Mouse (Mus musculus) lung, postnatal 0 days (tissue): ENCODE measurements around the gene Elmo1. TPM values are rescaled to one million over a fixed set of nuclear protein-coding genes. Genes with fewer than 3 reads are reported as not detected.

Experiments used
- ATAC-seq: fragments of 200-750 bp; cut with Nextera tagmentation; 2 replicates; pipeline ENCODE4 v1.8.0; 2017; ENCODE audit warnings: moderate library complexity
- DNase-seq: peaks from one replicate; pipeline ENCODE4 v3.0.0-alpha.2; 2016; ENCODE audit warnings: low spot score
- H3K27ac ChIP-seq: fragments of 300-500 bp; sonication (generic); 2 replicates; pipeline ENCODE4 v1.5.1; 2014; ENCODE audit warnings: antibody characterized with exemption, mild to moderate bottlenecking, low read length, mixed read lengths
- H3K27me3 ChIP-seq: fragments of 300-500 bp; sonication (generic); replicated peaks from 2 replicates; pipeline ENCODE4 v1.6.1; 2014; ENCODE audit warnings: low read length, mixed read lengths; ENCODE audit not compliant: insufficient read depth
- H3K36me3 ChIP-seq: fragments of 300-500 bp; sonication (generic); 2 replicates; pipeline ENCODE4 v1.6.1; 2014; ENCODE audit warnings: low read length, mixed read lengths; ENCODE audit not compliant: insufficient read depth
- H3K4me1 ChIP-seq: fragments of 300-500 bp; sonication (generic); 2 replicates; pipeline ENCODE4 v1.6.1; 2014; ENCODE audit warnings: antibody characterized with exemption, low read depth, low read length, mixed read lengths; ENCODE audit not compliant: insufficient read depth
- H3K4me2 ChIP-seq: fragments of 300-500 bp; sonication (generic); replicated peaks from 2 replicates; pipeline ENCODE4 v1.6.1; 2014; ENCODE audit warnings: low read depth, mild to moderate bottlenecking, low read length, moderate library complexity, mixed read lengths
- H3K4me3 ChIP-seq: fragments of 300-500 bp; sonication (generic); 2 replicates; pipeline ENCODE4 v1.5.1; 2014; ENCODE audit warnings: low read depth, low read length
- H3K9ac ChIP-seq: fragments of 300-500 bp; sonication (generic); replicated peaks from 2 replicates; pipeline ENCODE4 v1.6.1; 2014; ENCODE audit warnings: low read depth, mild to moderate bottlenecking
- H3K9me3 ChIP-seq: fragments of 300-500 bp; sonication (generic); 2 replicates; pipeline ENCODE4 v1.6.1; 2016; ENCODE audit warnings: low read length, mixed read lengths
- CTCF ChIP-seq: IDR thresholded peaks from 2 replicates; pipeline ENCODE4 v1.5.1; 2016; ENCODE audit warnings: antibody characterized with exemption, mild to moderate bottlenecking
- EP300 ChIP-seq: IDR thresholded peaks from 2 replicates; pipeline ENCODE4 v1.6.1; 2016; ENCODE audit warnings: antibody characterized with exemption, mild to moderate bottlenecking, control low read depth
- WGBS: fragments of 180-500 bp; shearing (Covaris S2); extraction: QIAGEN DNeasy Blood & Tissue Kit; methylation state at CpG from one replicate; pipeline ENCODE4 v1.1.7; 2014; 5-methylcytosine and 5-hydroxymethylcytosine counted together
- polyA plus RNA-seq: library from polyadenylated mRNA; unstranded; fragments of >200 nt; fragmentation: Nextera tagmentation; extraction: Ambion mirVana; gene quantifications from 2 replicates; pipeline ENCODE4 v1.2.1, GENCODE M21; 2015

Gene Elmo1
- polyA plus RNA-seq, 1 experiment from 2014 or later: 20.8 TPM

DNA sequence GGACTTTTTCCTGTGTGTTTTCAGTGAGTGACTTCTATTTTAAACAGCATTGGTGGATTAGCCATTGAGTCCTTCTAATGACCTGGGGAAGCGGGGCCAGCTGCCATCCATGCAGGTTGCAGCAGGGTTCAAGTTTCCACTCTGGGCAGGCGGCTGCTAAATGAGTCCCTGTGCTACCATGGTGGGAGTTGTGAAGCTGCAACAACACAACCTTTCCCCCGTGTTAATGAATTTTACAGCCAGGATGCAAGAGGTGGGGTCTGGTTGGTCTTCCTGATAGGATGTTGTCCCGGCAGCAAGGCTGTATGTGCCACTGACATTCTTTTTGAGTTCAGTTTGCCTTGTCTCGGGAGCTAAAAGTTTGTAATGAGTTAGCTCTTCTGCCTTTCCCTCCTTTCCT, 147.2 kb downstream of the Elmo1 start:
- no peaks in the 10 kb centered on the region for H3K36me3 ChIP-seq
- no peak overlapping the region for H3K4me2 ChIP-seq
- no peak overlapping the region for H3K9ac ChIP-seq
- no peak for DNase-seq
- TF ChIP-seq EP300 (no peak), CTCF (no peak)
- no peak for ATAC-seq
- H3K27ac ChIP-seq: no peak overlapping the region
- no peak overlapping the region for H3K4me3 ChIP-seq
- H3K9me3 ChIP-seq: no peaks in the 10 kb centered on the region
- H3K4me1 ChIP-seq: peaks cover 7% of the 10 kb centered on the region; the same call in 1 of the 2 replicates
- H3K27me3 ChIP-seq: no peaks in the 10 kb centered on the region
- WGBS: 52% methylated on average over 5 of the region's 5 CpGs

GRCm38 (mm10) chr13:20238146-20238545, 147.8 kb downstream of the Elmo1 start:
- H3K36me3 ChIP-seq: no peaks in the 10 kb centered on the region
- H3K27me3 ChIP-seq: no peaks in the 10 kb centered on the region
- H3K4me1 ChIP-seq: peaks cover 4% of the 10 kb centered on the region; the same call in 1 of the 2 replicates
- H3K4me3 ChIP-seq: no peak overlapping the region
- DNase-seq (no peak), ATAC-seq (peak; percentile 40)
- no peak overlapping the region for H3K27ac ChIP-seq
- WGBS: 45% methylated on average over 3 of the region's 3 CpGs
- H3K9ac ChIP-seq: no peak overlapping the region
- no peak for TF ChIP-seq CTCF
- TF ChIP-seq EP300: no peak
- no peaks in the 10 kb centered on the region for H3K9me3 ChIP-seq
- no peak overlapping the region for H3K4me2 ChIP-seq

DNA sequence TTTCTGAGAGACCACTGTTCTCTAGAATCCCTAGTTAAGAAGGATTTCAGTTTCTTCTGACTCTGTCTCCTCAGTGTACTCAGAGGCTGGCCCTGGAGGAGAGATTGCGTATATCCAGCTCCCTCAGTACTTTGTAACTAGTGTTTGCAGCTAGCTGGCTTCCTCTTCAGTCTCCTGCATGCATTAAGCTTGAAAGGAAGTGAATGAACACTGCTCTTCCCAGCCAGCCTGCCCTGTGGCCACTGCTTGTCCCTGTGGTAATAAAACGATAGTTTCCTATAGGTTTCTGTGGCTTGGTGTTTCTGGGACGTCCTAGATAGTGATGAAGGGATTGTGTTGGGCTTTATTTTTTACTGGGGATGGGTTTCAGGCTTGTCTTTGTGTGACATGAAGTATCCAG, 148.3 kb downstream of the Elmo1 start:
- Histone ChIP-seq H3K27ac (no peak overlapping the region), H3K4me2 (no peak overlapping the region), H3K27me3 (no peaks in the 10 kb centered on the region), H3K9ac (no peak overlapping the region), H3K4me3 (no peak overlapping the region), H3K36me3 (no peaks in the 10 kb centered on the region), H3K4me1 (no peaks in the 10 kb centered on the region), H3K9me3 (no peaks in the 10 kb centered on the region)
- no peak for DNase-seq
- ATAC-seq: no peak
- no peak for TF ChIP-seq EP300
- WGBS: 66% methylated on average over 3 of the region's 3 CpGs

DNA sequence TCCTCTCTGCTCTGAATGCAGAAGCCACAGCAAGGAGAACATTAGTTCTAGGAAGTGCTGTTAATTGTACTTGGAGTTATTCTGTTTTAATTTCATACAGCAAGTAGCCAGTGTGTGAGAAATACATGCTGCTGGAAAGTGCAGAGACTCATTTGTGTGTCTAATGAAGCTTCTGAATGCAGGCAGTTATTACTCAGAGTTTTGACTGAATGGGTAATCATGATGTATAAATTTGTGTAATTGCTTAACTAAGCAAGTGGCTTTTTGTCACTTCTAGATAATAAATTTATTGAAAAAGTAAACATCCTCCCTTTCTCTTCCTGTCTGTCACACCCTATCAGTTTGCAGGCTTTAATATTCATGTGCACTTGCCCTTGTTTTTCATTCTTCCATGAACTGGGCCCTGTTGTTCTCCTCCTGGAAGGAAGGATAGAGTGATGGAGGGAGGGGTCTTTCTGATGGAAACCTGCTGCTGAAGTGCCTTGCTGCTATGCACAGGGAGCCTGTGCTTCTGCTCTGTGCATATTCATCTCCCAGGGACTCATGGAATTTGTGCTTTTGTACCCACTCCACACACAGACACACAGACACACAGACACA, 159.8 kb downstream of the Elmo1 start:
- no peaks in the 10 kb centered on the region; the same call in 1 of the 2 replicates for H3K4me1 ChIP-seq
- no peaks in the 10 kb centered on the region for H3K9me3 ChIP-seq
- DNase-seq (no peak), ATAC-seq (no peak)
- H3K36me3 ChIP-seq: 0 out of 2 replicates have a peak, but pooled peaks cover 5% of the 10 kb centered on the region
- H3K4me3 ChIP-seq: no peak overlapping the region
- H3K9ac ChIP-seq: no peak overlapping the region
- TF ChIP-seq CTCF: no peak
- no peak for TF ChIP-seq EP300
- no peak overlapping the region for H3K4me2 ChIP-seq
- 0 out of 2 replicates have a peak overlapping the region, but pooled peaks have one; percentile 32 for H3K27ac ChIP-seq
- H3K27me3 ChIP-seq: no peaks in the 10 kb centered on the region

DNA sequence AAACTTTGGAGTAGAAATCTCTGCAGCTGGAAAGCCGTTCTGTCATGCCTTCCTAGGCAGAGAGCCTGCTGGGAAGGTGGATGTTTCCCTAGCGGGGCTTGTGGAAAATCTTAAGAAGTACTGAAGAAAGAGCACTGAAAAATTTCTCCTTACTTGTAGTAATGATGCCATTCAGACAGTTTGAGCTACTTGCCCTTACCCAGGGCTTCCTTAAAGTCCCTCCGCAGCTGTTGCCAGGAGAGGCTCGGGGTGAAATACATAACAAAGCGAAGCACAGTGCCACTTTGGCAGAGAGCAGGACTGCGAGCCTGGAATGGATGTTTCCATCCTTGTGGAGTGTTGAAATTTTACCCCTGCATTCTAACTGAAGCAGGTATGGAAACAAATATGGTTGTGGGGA, 164.5 kb downstream of the Elmo1 start:
- WGBS: 52% methylated on average over 6 of the region's 6 CpGs

DNA sequence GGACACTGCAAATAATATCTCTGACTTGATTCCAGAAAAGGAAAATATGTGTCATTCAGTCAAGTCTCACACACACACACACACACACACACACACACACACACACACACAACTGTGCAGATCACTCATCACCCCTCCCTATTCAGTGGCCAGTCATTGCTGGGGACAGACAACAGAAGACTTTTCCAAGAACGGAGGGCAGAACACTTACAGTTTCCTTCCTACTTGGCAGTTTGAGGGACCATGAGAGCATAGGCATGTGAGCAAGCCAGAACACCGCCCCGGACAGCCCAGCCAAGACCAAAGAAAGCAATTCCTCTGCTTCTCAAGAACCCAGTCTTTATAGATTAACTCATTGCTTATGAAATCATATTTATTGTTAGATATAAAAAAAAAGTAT, 165.0 kb downstream of the Elmo1 start:
- H3K27me3 ChIP-seq: no peaks in the 10 kb centered on the region
- TF ChIP-seq EP300: peak; percentile 78
- TF ChIP-seq CTCF: no peak
- H3K4me3 ChIP-seq: no peak overlapping the region
- WGBS: 43% methylated on average over 3 of the region's 3 CpGs
- no peak overlapping the region for H3K9ac ChIP-seq
- peak; percentile 86 for DNase-seq
- H3K27ac ChIP-seq: no peak overlapping the region
- ATAC-seq: peak; percentile 89
- H3K36me3 ChIP-seq: peaks cover 8% of the 10 kb centered on the region; the same call in 1 of the 2 replicates
- H3K9me3 ChIP-seq: no peaks in the 10 kb centered on the region
- peaks cover 3% of the 10 kb centered on the region; the same call in 1 of the 2 replicates for H3K4me1 ChIP-seq
- no peak overlapping the region for H3K4me2 ChIP-seq

More for the DNA sequence above, 164.5 kb downstream of the Elmo1 start:
- ATAC-seq (peak; percentile 42), DNase-seq (peak; percentile 53)
- H3K27ac ChIP-seq: peak overlapping the region; percentile 48
- peaks cover 8% of the 10 kb centered on the region; the same call in 1 of the 2 replicates for H3K36me3 ChIP-seq
- no peak; the same call in 1 of the 2 replicates for TF ChIP-seq CTCF
- TF ChIP-seq EP300: no peak
- H3K9me3 ChIP-seq: no peaks in the 10 kb centered on the region
- peaks cover 3% of the 10 kb centered on the region; the same call in 1 of the 2 replicates for H3K4me1 ChIP-seq
- no peak overlapping the region for H3K9ac ChIP-seq
- no peaks in the 10 kb centered on the region for H3K27me3 ChIP-seq
- H3K4me3 ChIP-seq: no peak overlapping the region
- H3K4me2 ChIP-seq: no peak overlapping the region
